ENCODE assay signal across 24 mouse cellular contexts in genomic region chr17:10240081-10240480, GRCm38 (mm10).
"Had no signal": no experiment of that assay in that cellular context is flagged by ENCODE, and none has a peak within 500 bp of the region (broad histone marks: within the 10 kb centered on the region; RNA-seq: fewer than 3 reads in every experiment).

No protein-coding gene starts in this region.

- H3K27ac ChIP-seq: kidney, embryonic 15.5 days; limb, embryonic 12.5 days; limb, embryonic 15.5 days; liver, embryonic 14.5 days; macrophage; midbrain, embryonic 12.5 days; midbrain, embryonic 15.5 days; neural tube, embryonic 12.5 days; neural tube, embryonic 15.5 days; stomach, postnatal 0 days had no signal

- H3K27me3 ChIP-seq: kidney, embryonic 15.5 days; limb, embryonic 12.5 days; limb, embryonic 15.5 days; midbrain, embryonic 12.5 days; midbrain, embryonic 15.5 days; neural tube, embryonic 12.5 days; neural tube, embryonic 15.5 days had no signal

- H3K4me3 ChIP-seq: kidney, embryonic 15.5 days; limb, embryonic 12.5 days; limb, embryonic 15.5 days; midbrain, embryonic 12.5 days; midbrain, embryonic 15.5 days; neural tube, embryonic 12.5 days; neural tube, embryonic 15.5 days had no signal

- H3K4me1 ChIP-seq: limb, embryonic 12.5 days; limb, embryonic 15.5 days had no signal

- DNase-seq: kidney, adult 8-10 months; kidney, postnatal 25 days; left cerebral cortex, postnatal 4 days; liver, postnatal 0 days; lung, postnatal 14 days; right cerebral cortex, adult 18-20 months; right cerebral cortex, postnatal 14 days; right cerebral cortex, postnatal 4 days; thymus, adult 2 months; thymus, postnatal 14 days; thymus, postnatal 4 days had no signal

- H3K36me3 ChIP-seq: kidney, embryonic 15.5 days; limb, embryonic 15.5 days; midbrain, embryonic 15.5 days; neural tube, embryonic 12.5 days; neural tube, embryonic 15.5 days had no signal

- H3K9ac ChIP-seq: kidney, embryonic 15.5 days; limb, embryonic 12.5 days; limb, embryonic 15.5 days; liver, embryonic 14.5 days; liver, postnatal 0 days; midbrain, embryonic 12.5 days; midbrain, embryonic 15.5 days; neural tube, embryonic 12.5 days; neural tube, embryonic 15.5 days had no signal

- ATAC-seq: inflammation-experienced regulatory T-cells, adult 6 months; intestine, embryonic 16.5 days; liver, postnatal 0 days; midbrain, embryonic 15.5 days had no signal

- H3K9me3 ChIP-seq: kidney, embryonic 15.5 days; limb, embryonic 12.5 days; limb, embryonic 15.5 days; midbrain, embryonic 12.5 days; midbrain, embryonic 15.5 days; neural tube, embryonic 12.5 days; neural tube, embryonic 15.5 days had no signal

- H3K4me2 ChIP-seq: kidney, embryonic 15.5 days; limb, embryonic 12.5 days; limb, embryonic 15.5 days; liver, embryonic 11.5 days; midbrain, embryonic 12.5 days; midbrain, embryonic 15.5 days; neural tube, embryonic 12.5 days; neural tube, embryonic 15.5 days had no signal
